Mouse (Mus musculus) lung, postnatal 0 days (tissue): Measurements from ENCODE around the gene Atpif1.

Experiments
- CTCF ChIP-seq: IDR thresholded peaks from 2 replicates; pipeline ENCODE4 v1.5.1; 2016; ENCODE audit warnings: antibody characterized with exemption, mild to moderate bottlenecking
- EP300 ChIP-seq: IDR thresholded peaks from 2 replicates; pipeline ENCODE4 v1.6.1; 2016; ENCODE audit warnings: antibody characterized with exemption, mild to moderate bottlenecking, control low read depth

- no peak for TF ChIP-seq CTCF
- TF ChIP-seq EP300 = no peak
Measured at GRCm38 (mm10) chr4:132492178-132493060, 41.0 kb downstream of the Atpif1 start.
